Mouse (Mus musculus): Measurements from ENCODE around the gene Pax5. TPM values are rescaled to one million over a fixed set of nuclear protein-coding genes. Genes with fewer than 3 reads are reported as not detected.

The Pax5 gene
- polyA plus RNA-seq, 1 experiment from 2014 or later = 2.1 TPM

GRCm38 (mm10) chr4:44612392-44612791 lies 97.9 kb downstream of the Pax5 start:
- no peaks in the 10 kb centered on the region for H3K9me3 ChIP-seq
- H3K4me1 ChIP-seq (replicated peaks) = no peaks in the 10 kb centered on the region
- WGBS = 89% methylated on average over 3 of the region's 3 CpGs
- no peaks in the 10 kb centered on the region for H3K27me3 ChIP-seq
- H3K9ac ChIP-seq = no peak overlapping the region
- H3K4me3 ChIP-seq = no peak overlapping the region
- no peak overlapping the region for H3K4me2 ChIP-seq
- no peak overlapping the region for H3K27ac ChIP-seq (replicated peaks)
- H3K36me3 ChIP-seq = no peaks in the 10 kb centered on the region
- ATAC-seq (ENCODE audit: low FRiP score, low read depth) = no peak

GRCm38 (mm10) chr4:44605453-44605852 lies 104.8 kb downstream of the Pax5 start:
- 90% methylated on average over 2 of the region's 2 CpGs for WGBS
- Histone ChIP-seq H3K4me2 (no peak overlapping the region), H3K27ac (replicated peaks) (no peak overlapping the region), H3K27me3 (no peaks in the 10 kb centered on the region), H3K9me3 (no peaks in the 10 kb centered on the region), H3K4me1 (replicated peaks) (peaks cover 11% of the 10 kb centered on the region), H3K36me3 (no peaks in the 10 kb centered on the region), H3K4me3 (no peak overlapping the region), H3K9ac (no peak overlapping the region)
- no peak for ATAC-seq (ENCODE audit: low FRiP score, low read depth)

- H3K27ac ChIP-seq (replicated peaks) = no peak overlapping the region
- H3K9me3 ChIP-seq = no peaks in the 10 kb centered on the region
- WGBS = 12% methylated on average over 5 of the region's 5 CpGs
- no peaks in the 10 kb centered on the region for H3K27me3 ChIP-seq
- no peak overlapping the region for H3K4me3 ChIP-seq
- H3K4me1 ChIP-seq (replicated peaks) = peaks cover 13% of the 10 kb centered on the region
- no peak for ATAC-seq (ENCODE audit: low FRiP score, low read depth)
- H3K4me2 ChIP-seq = no peak overlapping the region
- H3K9ac ChIP-seq = no peak overlapping the region
- no peaks in the 10 kb centered on the region for H3K36me3 ChIP-seq
Measured at GRCm38 (mm10) chr4:44602257-44602801, 108.0 kb downstream of the Pax5 start.

- ATAC-seq (ENCODE audit: low FRiP score, low read depth) = no peak
- peaks cover 13% of the 10 kb centered on the region for H3K4me1 ChIP-seq (replicated peaks)
- H3K9me3 ChIP-seq = no peaks in the 10 kb centered on the region
- no peaks in the 10 kb centered on the region for H3K27me3 ChIP-seq
- no peaks in the 10 kb centered on the region for H3K36me3 ChIP-seq
- H3K4me2 ChIP-seq = no peak overlapping the region
- whole genome bisulfite sequencing = 61% methylated on average over 8 of the region's 8 CpGs
- H3K4me3 ChIP-seq = no peak overlapping the region
- H3K27ac ChIP-seq (replicated peaks) = no peak overlapping the region
- no peak overlapping the region for H3K9ac ChIP-seq
Measured at GRCm38 (mm10) chr4:44601370-44601769, 108.9 kb downstream of the Pax5 start.

- H3K36me3 ChIP-seq = no peaks in the 10 kb centered on the region
- peaks cover 13% of the 10 kb centered on the region for H3K4me1 ChIP-seq (replicated peaks)
- no peak overlapping the region for H3K4me2 ChIP-seq
- no peaks in the 10 kb centered on the region for H3K9me3 ChIP-seq
- no peak overlapping the region for H3K9ac ChIP-seq
- no peaks in the 10 kb centered on the region for H3K27me3 ChIP-seq
- H3K4me3 ChIP-seq = no peak overlapping the region
- H3K27ac ChIP-seq (replicated peaks) = no peak overlapping the region
- peak; percentile 45; the same call in 1 of the 2 replicates for ATAC-seq (ENCODE audit: low FRiP score, low read depth)
- 20% methylated on average over 5 of the region's 5 CpGs for WGBS
Measured at GRCm38 (mm10) chr4:44600875-44601274, 109.4 kb downstream of the Pax5 start.

- H3K36me3 ChIP-seq = no peaks in the 10 kb centered on the region
- ATAC-seq (ENCODE audit: low FRiP score, low read depth) = no peak
- no peaks in the 10 kb centered on the region for H3K27me3 ChIP-seq
- H3K27ac ChIP-seq (replicated peaks) = no peak overlapping the region
- peaks cover 13% of the 10 kb centered on the region for H3K4me1 ChIP-seq (replicated peaks)
- no peak overlapping the region for H3K4me2 ChIP-seq
- H3K4me3 ChIP-seq = no peak overlapping the region
- H3K9me3 ChIP-seq = no peaks in the 10 kb centered on the region
- H3K9ac ChIP-seq = no peak overlapping the region
- 75% methylated on average over 9 of the region's 9 CpGs for WGBS
Measured at GRCm38 (mm10) chr4:44597965-44598364, 112.3 kb downstream of the Pax5 start.

- Histone ChIP-seq H3K4me1 (replicated peaks) (no peaks in the 10 kb centered on the region), H3K27me3 (no peaks in the 10 kb centered on the region), H3K9ac (no peak overlapping the region), H3K4me2 (no peak overlapping the region), H3K36me3 (no peaks in the 10 kb centered on the region), H3K4me3 (no peak overlapping the region), H3K27ac (replicated peaks) (no peak overlapping the region), H3K9me3 (no peaks in the 10 kb centered on the region)
- ATAC-seq (ENCODE audit: low FRiP score, low read depth) = no peak
- 81% methylated on average over 2 of the region's 2 CpGs for WGBS
Measured at GRCm38 (mm10) chr4:44593091-44593490, 117.2 kb downstream of the Pax5 start.

- ATAC-seq (ENCODE audit: low FRiP score, low read depth) = no peak
- Histone ChIP-seq H3K9me3 (no peaks in the 10 kb centered on the region), H3K9ac (no peak overlapping the region), H3K27me3 (no peaks in the 10 kb centered on the region), H3K27ac (replicated peaks) (no peak overlapping the region), H3K4me3 (no peak overlapping the region), H3K4me2 (no peak overlapping the region), H3K36me3 (no peaks in the 10 kb centered on the region), H3K4me1 (replicated peaks) (no peaks in the 10 kb centered on the region)
- WGBS = 85% methylated on average over 4 of the region's 4 CpGs
Measured at GRCm38 (mm10) chr4:44582687-44583086, 127.6 kb downstream of the Pax5 start.

- Histone ChIP-seq H3K4me2 (no peak overlapping the region), H3K27me3 (0 out of 2 replicates have a peak, but pooled peaks cover 4% of the 10 kb centered on the region), H3K27ac (replicated peaks) (no peak overlapping the region), H3K4me3 (no peak overlapping the region), H3K9ac (no peak overlapping the region), H3K36me3 (no peaks in the 10 kb centered on the region), H3K9me3 (no peaks in the 10 kb centered on the region), H3K4me1 (replicated peaks) (no peaks in the 10 kb centered on the region)
- WGBS = 57% methylated on average over 5 of the region's 5 CpGs
- ATAC-seq (ENCODE audit: low FRiP score, low read depth) = no peak
Measured at GRCm38 (mm10) chr4:44578591-44578990, 131.7 kb downstream of the Pax5 start.

- 0 out of 2 replicates have a peak, but pooled peaks cover 5% of the 10 kb centered on the region for H3K27me3 ChIP-seq
- no peaks in the 10 kb centered on the region for H3K9me3 ChIP-seq
- WGBS = 57% methylated on average over 5 of the region's 5 CpGs
- H3K9ac ChIP-seq = no peak overlapping the region
- no peaks in the 10 kb centered on the region for H3K4me1 ChIP-seq (replicated peaks)
- no peak overlapping the region for H3K4me3 ChIP-seq
- H3K27ac ChIP-seq (replicated peaks) = no peak overlapping the region
- no peak for ATAC-seq (ENCODE audit: low FRiP score, low read depth)
- no peaks in the 10 kb centered on the region for H3K36me3 ChIP-seq
- no peak overlapping the region for H3K4me2 ChIP-seq
Measured at GRCm38 (mm10) chr4:44577293-44577692, 133.0 kb downstream of the Pax5 start.

- Histone ChIP-seq H3K4me1 (replicated peaks) (no peaks in the 10 kb centered on the region), H3K9ac (no peak overlapping the region), H3K36me3 (no peaks in the 10 kb centered on the region), H3K9me3 (no peaks in the 10 kb centered on the region), H3K4me3 (no peak overlapping the region), H3K27me3 (0 out of 2 replicates have a peak, but pooled peaks cover 5% of the 10 kb centered on the region), H3K4me2 (no peak overlapping the region), H3K27ac (replicated peaks) (no peak overlapping the region)
- ATAC-seq (ENCODE audit: low FRiP score, low read depth) = no peak
- WGBS = 25% methylated on average over 5 of the region's 5 CpGs
Measured at GRCm38 (mm10) chr4:44576786-44577185, 133.5 kb downstream of the Pax5 start.

- Histone ChIP-seq H3K4me3 (no peak overlapping the region), H3K9me3 (no peaks in the 10 kb centered on the region), H3K36me3 (no peaks in the 10 kb centered on the region), H3K4me1 (replicated peaks) (no peaks in the 10 kb centered on the region), H3K9ac (no peak overlapping the region), H3K27me3 (0 out of 2 replicates have a peak, but pooled peaks cover 5% of the 10 kb centered on the region), H3K4me2 (no peak overlapping the region), H3K27ac (replicated peaks) (no peak overlapping the region)
- ATAC-seq (ENCODE audit: low FRiP score, low read depth) = no peak
- WGBS = 72% methylated on average over 5 of the region's 5 CpGs
Measured at GRCm38 (mm10) chr4:44573017-44573416, 137.3 kb downstream of the Pax5 start.

- no peak for ATAC-seq (ENCODE audit: low FRiP score, low read depth)
- no peak overlapping the region for H3K4me2 ChIP-seq
- H3K4me1 ChIP-seq (replicated peaks) = no peaks in the 10 kb centered on the region
- no peak overlapping the region for H3K27ac ChIP-seq (replicated peaks)
- H3K27me3 ChIP-seq = 0 out of 2 replicates have a peak, but pooled peaks cover 5% of the 10 kb centered on the region
- WGBS = 66% methylated on average over 5 of the region's 5 CpGs
- H3K4me3 ChIP-seq = no peak overlapping the region
- no peaks in the 10 kb centered on the region for H3K36me3 ChIP-seq
- H3K9ac ChIP-seq = no peak overlapping the region
- no peaks in the 10 kb centered on the region for H3K9me3 ChIP-seq
Measured at GRCm38 (mm10) chr4:44572373-44572772, 137.9 kb downstream of the Pax5 start.
